Mouse (Mus musculus) left cerebral cortex, adult 8-10 months (tissue): Measurements from ENCODE around the gene Sema3b. TPM values are rescaled to one million over a fixed set of nuclear protein-coding genes. Genes with fewer than 3 reads are reported as not detected.
"Not testable (repeated sequence)": the region's sequence is repeated elsewhere in the genome, so short reads cannot be mapped to it uniquely, and the experiment has no call there.

Source experiments
- DNase-seq, 2 experiments: peaks; one replicate each; pipeline ENCODE4 v3.0.0; 2022; ENCODE audit warnings: low spot score in 2 of 2
- total RNA-seq, 4 experiments: library from RNA; stranded (reverse); gene quantifications; 2 replicates each; pipeline ENCODE4 v1.2.4; 2022

The Sema3b gene
- total RNA-seq, 4 experiments from 2014 or later, result 5.1 to 5.9 (median 5.3) TPM

- no peak for DNase-seq
Observed at GRCm38 (mm10) chr9:107570016-107570415, 39.0 kb downstream of the Sema3b start.

- DNase-seq, result no peak
Observed at GRCm38 (mm10) chr9:107569270-107569669, 39.8 kb downstream of the Sema3b start.

- peak; percentile 75 to 79 for DNase-seq
Observed at GRCm38 (mm10) chr9:107568331-107569261, 40.4 kb downstream of the Sema3b start.

GRCm38 (mm10) chr9:107567702-107568319 lies 41.2 kb downstream of the Sema3b start, which contains the start of gene Hyal2:
TSS of gene Hyal2 (plus strand) at chr9:107567945.
- DNase-seq, result no peak

- no peak for DNase-seq
Observed at GRCm38 (mm10) chr9:107566855-107567254, 42.2 kb downstream of the Sema3b start.

- peak in 1 of 2 experiments; percentile 69 for DNase-seq
Observed at GRCm38 (mm10) chr9:107566041-107566709, 42.9 kb downstream of the Sema3b start.

- not testable (repeated sequence) for DNase-seq
Observed at GRCm38 (mm10) chr9:107565556-107565955, 43.5 kb downstream of the Sema3b start.

GRCm38 (mm10) chr9:107563029-107563581 lies 45.9 kb downstream of the Sema3b start, which contains the start of gene Tusc2:
TSS of gene Tusc2 (plus strand) at chr9:107563255.
- peak; percentile 82 to 96 for DNase-seq

- DNase-seq, result no peak
Observed at GRCm38 (mm10) chr9:107556346-107556745, 52.7 kb downstream of the Sema3b start.

- DNase-seq, result no peak
Observed at GRCm38 (mm10) chr9:107555701-107556100, 53.3 kb downstream of the Sema3b start.

GRCm38 (mm10) chr9:107555031-107555457 lies 54.0 kb downstream of the Sema3b start:
- DNase-seq, result no peak

- peak; percentile 84 to 95 for DNase-seq
Observed at GRCm38 (mm10) chr9:107554319-107554825, 54.7 kb downstream of the Sema3b start.

- DNase-seq, result no peak
Observed at GRCm38 (mm10) chr9:107553541-107554318, 55.3 kb downstream of the Sema3b start.

- no peak for DNase-seq
Observed at GRCm38 (mm10) chr9:107552690-107553393, 56.2 kb downstream of the Sema3b start.

GRCm38 (mm10) chr9:107551890-107552355 lies 57.1 kb downstream of the Sema3b start:
- DNase-seq, result no peak

GRCm38 (mm10) chr9:107551117-107551889 lies 57.7 kb downstream of the Sema3b start, which contains the start of gene Rassf1:
TSS of gene Rassf1 (plus strand) at chr9:107551555.
- no peak for DNase-seq

GRCm38 (mm10) chr9:107550491-107551116 lies 58.4 kb downstream of the Sema3b start:
- DNase-seq, result no peak
